Mouse (Mus musculus): Measurements from ENCODE around the gene Cdh13.

Gene Cdh13

DNA sequence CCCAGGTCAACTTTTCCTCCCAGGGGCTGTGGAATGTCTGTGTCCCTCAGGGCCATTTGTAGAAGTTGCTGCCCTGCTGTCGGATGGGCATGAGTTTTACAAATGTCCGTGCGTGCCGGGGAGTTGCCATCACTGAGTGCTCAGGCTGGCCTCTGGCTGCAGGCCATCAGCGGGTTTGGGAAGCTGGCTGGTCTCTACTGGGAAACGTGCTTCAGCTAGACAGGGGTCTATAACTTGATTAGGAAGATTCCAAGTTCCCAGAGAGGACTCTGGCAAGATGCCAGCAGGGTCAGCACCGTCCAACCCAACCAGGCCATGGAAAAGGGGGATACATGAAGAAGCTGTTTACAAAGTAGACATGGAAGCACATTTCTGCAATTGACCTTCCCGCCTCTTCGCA lies 163.0 kb downstream of the Cdh13 start:
- DNase-seq (ENCODE audit: low spot score) = no peak

DNA sequence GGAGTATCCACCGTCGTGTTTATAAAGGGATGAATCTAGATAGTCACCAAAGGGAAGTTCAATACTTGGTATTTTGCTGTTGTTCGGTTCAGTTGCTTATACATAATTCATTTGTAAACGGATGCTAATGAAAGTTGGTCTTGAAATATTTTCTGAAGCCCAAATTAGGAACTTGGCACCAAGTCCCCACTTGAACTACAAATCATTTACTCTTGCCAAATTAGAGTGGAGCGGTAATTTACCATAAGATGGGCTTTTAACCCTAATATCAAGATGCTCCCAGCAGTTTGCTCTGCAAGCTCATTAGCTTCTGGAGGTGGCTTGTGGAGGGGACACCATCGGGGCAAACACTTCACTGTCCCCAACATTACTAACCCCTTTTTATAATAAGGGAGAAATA lies 164.5 kb downstream of the Cdh13 start:
- no peak for DNase-seq (ENCODE audit: low spot score)

DNA sequence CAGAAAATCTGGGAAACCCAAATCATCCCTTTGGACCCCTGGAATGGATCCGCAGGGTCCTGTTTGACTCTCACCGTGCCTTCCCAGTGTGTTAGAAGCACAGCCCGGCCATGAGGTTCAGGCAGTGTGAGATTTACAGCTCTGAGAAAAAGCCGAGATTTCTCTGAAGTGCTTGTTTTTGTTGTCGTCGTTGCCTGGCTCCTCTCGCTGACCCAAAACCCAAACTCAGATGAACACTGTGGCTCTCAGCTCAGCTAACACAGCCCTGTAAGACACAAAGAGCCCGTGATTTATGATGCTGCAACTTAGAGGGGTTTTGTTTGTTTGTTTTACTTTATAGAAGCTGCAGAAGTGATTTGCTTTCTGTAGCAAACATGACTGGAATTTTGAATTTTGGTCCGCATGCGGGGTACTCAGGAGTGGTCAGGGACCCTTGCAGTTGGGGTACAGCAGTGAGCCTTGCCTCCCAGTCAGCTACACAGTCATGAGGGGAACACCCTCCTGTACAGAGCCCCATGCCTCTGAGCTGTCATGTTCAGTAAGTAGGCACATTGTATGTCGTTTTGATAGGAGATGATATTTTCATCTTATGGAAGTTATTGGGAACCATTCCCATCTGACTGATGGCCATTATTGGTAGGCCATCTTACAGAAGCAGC lies 169.0 kb downstream of the Cdh13 start:
- DNase-seq (ENCODE audit: low spot score) = no peak

DNA sequence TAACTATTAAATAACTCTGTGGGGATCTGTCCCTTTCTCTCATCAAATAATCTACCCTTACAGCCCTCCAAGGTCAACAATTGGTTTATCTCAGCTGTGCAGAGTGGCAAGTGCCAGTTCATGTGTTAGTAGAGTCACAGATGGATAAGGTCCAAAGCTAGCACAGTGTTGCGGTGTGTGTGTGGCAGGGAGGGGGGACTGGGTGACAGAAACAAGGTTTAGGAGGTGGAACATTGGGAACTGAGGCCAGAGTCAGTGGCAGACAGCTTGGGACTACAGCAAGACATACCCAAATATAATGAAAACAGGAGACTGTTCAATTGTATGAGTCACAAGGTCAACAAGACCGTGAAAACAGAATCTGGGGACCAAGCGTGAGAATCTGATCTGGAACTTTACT lies 171.7 kb downstream of the Cdh13 start:
- DNase-seq (ENCODE audit: low spot score) = no peak

DNA sequence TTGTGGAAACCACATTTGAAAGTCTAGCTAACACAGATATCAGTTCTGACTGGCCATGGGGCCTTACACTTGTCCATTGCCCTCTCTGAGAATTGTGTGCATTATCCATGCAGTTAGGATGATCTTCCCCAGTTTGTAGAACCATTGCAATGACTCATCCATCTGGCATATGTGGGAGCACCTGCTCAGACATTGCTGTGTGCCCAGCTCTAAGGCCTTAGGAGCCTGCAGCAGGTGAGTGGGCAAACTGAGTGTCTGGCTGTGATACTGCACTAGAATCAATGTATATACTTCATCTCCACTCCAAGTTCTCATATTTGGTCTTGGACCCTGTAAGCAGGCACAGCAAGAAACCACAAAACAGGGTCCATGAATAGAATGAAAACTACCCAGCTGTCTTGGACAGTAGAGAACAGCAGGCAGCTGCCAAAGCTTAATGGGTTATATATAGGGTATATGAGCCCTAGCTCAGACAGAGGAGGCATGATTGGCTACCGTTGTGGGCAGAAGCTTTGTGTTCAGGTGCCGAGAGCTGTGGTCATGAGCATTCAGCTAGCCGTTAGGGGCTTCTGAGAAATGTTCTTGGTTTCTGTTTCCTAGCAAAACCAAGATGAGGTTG lies 181.9 kb downstream of the Cdh13 start:
- DNase-seq (ENCODE audit: low spot score) = no peak

DNA sequence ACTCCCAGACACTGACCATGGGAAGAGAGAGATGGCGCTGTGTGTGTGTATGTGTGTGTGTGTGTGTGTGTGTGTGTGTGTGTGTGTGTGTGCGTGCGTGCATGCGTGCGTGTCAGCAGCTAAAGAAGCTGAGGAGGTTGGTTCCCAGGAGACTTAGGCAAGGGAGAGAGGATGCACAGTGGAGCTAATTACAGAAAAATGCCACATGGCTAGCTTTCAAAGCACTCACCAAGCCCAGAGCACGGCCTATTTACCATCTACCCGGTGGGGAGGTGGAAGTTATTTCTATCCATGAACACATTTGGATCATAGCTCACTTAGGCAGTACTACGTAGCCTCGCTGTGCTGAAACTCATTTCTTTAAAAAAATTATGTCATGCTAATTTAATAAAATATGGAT lies 194.1 kb downstream of the Cdh13 start:
- no peak for DNase-seq (ENCODE audit: low spot score)

DNA sequence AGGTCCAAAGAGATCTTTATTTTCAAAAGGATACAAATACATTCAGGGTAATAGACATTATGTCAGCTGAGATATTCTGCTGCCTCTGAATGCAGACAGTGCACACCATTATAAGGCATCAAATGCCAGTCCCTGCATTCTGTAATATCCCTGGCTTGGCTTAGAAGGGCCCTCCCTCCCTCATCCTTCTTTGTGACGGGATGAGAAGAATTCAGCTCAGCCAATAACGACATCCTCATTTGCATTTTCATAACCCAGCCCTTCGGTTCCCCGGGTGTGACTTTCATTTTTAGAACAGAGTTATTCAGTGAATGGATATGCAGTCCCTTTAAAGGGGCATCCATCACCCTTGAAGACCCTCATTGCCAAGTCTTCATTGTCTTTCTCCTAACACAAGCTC lies 205.2 kb downstream of the Cdh13 start:
- DNase-seq (ENCODE audit: low spot score) = no peak

DNA sequence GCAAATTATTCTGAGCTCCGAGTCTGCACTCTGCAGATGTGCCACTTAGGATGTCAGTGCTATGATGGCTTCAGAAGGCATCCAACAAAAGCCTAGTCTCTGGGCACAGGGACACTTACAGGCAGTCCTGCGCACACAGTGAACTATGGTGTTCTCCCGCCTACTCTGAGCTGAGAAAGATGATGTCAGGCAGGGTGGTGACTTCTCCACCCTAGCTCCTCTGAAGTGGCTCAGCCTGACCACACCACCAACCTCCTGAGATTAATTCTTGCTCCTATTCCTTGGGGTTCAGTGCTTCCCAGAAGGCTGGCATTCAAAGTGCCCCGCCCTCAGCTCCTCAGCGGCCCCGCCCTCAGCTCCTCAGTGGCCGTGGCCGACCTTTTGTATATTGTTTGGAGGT lies 219.0 kb downstream of the Cdh13 start:
- no peak for DNase-seq (ENCODE audit: low spot score)

DNA sequence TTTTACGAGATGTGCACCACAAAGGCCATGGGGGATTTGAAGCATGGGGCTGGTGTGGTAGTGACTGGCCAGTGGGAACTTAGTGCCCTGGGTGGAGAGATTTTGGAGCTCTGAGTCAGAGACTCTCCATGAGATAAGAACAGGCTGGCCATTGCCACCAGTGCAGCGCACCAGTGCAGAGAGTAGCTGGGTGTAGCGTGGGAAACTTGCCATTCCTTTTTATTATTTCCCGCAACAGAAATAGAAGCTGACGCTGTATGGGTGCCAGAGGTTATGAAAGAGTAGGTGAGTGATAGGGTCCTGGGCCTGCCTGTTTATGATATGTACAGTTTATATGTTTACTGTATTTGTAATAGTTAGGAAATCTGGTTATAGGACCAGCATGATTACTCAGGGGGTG lies 225.9 kb downstream of the Cdh13 start:
- DNase-seq (ENCODE audit: low spot score) = no peak

DNA sequence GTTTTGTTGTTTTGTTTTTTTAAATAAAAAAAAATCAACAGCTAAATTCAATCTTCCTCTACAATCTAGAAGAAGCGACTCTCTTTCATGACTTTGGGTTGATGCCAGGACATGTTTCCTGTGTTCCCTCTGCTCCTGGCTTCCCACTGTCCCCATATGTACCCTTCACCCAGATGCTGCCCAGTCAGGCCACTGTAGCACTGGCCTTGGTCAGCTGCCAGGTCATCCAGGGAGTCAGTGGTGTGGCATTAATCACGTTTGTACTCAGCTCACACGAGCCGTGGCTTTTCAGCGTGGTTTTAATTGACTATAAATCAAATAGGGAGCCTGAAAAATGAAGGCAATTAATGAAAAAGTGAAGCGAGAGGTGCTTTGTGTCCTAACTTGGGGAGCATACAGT lies 229.7 kb downstream of the Cdh13 start:
- DNase-seq (ENCODE audit: low spot score) = no peak

DNA sequence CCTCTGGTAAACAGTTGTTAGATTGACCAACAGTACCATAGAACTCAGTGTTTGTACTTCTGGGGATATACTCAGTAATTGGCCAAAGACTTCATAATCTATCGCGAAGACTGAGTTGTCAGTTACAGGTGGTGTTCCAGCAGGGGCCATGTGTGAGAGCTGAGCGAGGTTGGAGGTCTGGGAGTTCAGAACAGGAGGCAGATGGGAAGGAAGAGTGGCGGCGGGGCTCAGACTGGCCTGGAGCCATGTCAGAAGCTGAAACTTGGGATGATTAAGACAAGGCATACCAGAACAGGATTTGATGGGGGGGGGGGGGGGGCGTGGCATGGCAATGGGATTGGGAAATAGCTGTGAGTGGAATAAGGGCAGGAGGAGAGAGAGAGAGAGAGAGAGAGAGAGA lies 232.1 kb downstream of the Cdh13 start:
- DNase-seq (ENCODE audit: low spot score) = no peak

DNA sequence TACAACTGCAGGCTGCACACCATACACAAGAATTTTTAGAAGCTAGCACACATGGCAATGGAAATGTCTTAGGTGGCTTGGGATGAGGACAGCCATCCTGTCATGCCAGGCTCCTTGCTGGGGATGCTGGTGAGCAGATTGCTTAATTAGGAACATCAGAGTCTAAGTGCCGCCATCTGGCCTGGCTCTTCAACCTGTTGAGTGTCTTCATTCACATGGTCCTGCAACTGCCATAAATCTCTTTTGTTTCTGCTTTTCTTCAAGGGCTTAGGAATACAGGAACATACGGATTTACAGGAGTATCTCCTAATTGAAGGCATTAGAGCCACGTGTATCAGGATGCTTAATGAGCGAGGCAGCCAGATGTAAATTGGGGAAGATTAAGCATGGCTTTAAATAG lies 233.5 kb downstream of the Cdh13 start:
- no peak for DNase-seq (ENCODE audit: low spot score)

DNA sequence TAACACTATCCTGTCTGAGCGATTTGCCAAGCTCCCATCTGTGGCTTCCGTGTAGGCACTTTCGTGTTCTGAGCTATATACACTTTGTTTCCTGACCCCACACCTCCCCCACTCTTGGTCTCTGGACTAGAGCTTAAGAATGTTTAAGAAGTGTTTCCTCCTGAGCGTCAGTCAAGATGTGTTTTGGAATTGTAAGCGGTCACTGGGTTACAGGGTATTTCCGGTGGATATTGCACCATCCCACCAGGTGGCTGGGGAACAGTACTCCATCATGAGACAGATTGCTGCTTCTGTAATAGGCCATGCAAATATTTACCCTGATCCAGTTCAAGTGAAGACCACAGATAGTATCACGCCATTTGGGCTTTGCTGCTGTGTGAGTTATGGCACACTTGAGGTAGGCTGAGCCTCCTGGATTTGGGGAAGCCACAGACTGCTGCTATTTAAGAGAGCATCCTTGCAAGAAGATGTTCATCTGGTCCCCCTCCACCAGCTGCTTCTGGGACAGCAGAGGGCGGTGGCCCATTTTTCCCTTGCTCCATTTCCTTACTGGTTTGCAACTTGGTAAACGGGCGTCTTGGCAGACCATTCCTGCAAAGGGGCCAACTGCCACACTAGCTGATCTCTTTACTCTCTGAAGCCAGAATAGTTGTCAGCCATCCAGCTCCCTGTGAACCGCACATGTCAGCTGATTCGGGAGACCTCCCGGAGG lies 234.7 kb downstream of the Cdh13 start:
- no peak for DNase-seq (ENCODE audit: low spot score)

DNA sequence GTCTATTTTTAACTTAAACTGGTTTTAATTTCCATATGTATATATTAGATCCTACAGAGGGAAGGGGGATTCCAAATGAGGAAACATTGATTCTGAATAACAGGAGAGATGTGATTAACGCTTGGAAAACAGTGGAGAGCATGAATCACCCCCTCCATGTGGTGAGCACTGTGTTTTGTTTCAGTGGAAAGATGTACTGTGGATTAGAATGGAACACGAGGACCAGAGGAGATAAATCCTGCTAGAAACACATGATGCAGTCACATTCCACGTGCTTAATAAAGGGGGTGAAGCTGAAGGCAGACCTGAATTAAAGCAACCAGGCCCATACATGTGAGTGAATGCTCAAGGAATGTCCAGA lies 235.2 kb downstream of the Cdh13 start:
- no peak for DNase-seq (ENCODE audit: low spot score)

DNA sequence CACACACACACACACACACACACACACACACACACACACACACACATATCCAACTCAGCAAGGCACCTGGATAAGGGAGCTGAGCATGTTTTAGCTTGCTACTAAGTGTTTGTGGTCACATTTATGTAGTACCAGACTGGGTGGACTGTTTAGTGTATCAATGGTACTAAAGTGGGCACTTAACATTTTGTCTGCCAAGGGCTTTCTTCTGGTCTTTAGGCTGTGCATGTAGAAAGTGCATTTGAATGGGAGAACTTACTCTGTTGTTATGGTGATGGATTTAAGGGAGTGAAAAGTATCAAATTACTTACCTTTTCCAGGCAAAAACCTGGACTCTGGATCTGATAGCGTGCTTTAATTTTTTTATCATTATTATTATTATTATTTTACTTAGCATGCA lies 240.4 kb downstream of the Cdh13 start:
- no peak for DNase-seq (ENCODE audit: low spot score)

DNA sequence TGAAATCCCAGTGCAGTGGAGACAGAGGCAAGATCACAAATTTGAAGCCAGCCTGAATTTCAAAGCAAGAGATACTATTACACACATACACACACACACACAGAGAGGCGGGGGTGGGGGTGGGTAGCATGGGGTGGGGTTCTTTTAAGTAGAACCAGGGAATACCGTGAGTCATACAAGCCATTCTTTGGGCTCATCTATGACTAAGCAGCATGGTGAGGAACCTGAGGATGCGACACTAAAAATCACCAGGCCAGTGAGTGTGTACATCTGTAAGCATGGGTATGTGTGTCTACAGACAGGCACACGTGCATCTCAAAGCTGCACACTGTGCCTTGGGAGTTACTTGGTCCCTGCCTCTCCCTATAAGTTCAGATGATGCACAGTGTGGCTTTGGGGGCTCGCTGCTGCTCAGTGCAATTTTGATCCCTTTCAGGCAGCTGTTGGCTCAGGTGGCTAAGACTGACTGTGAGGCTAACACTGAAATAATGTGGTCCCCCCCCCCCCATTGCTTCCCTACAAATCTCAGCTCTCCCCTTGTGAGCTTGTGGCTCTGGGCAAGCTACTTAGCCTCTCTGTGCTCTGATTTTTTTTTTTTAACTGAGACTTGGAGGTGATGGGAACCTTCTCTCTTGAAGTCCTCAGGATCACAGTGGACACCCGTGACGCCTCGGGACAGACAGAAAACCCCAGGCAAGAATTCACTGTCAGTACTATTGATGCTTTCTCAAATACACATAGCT lies 255.5 kb downstream of the Cdh13 start:
- no peak for DNase-seq (ENCODE audit: low spot score)

DNA sequence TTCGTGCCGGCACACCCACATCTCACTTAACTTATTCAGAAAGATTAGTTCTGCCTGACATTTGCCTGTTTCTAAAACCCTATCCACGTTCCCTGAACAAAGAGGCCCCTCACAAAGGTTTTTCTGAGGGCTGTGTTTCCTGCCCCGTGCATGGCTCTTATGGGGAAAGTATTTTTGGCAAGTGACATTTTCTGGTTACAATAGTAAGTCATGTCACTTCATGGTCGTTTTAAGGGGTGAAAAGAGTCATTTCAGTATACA lies 256.0 kb downstream of the Cdh13 start:
- no peak for DNase-seq (ENCODE audit: low spot score)

DNA sequence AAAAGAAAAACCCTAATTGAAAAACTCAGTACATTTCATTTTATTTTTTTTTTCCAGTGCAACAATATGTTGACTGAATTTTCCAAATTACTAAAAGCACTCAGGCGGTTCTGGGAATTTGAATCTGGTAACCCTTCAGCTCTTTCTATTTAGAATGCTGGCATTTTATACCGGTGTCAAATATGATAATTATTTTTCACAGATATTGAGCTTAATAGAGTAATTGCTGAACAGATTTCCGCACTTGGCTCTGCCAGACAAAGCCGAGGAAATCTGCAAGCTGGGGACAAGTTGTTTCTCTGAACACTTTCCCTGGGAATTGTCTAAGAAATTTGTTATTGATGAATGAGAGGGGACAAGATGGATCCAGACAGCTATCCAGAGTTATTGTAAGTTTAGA lies 256.4 kb downstream of the Cdh13 start:
- DNase-seq (ENCODE audit: low spot score) = no peak

DNA sequence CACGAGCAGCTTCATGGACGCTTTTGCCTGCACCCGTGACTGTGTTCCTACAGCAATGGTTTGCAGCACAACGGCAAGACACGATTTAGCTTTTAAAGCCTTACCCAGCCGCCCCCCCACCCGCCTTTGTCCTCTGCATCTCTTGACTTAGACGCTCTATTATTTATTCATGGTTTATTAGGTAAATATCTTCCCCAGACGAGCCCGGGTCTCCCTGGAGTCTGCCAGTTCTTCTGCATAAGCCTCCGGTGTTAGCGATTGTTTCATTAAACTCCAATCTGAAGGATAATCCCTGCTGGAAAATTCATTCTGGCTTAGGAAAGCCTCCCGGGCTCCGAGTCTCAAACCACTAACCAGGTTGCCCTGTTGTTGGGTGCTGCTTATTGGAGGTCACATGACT lies 268.9 kb downstream of the Cdh13 start:
- DNase-seq (ENCODE audit: low spot score) = no peak

DNA sequence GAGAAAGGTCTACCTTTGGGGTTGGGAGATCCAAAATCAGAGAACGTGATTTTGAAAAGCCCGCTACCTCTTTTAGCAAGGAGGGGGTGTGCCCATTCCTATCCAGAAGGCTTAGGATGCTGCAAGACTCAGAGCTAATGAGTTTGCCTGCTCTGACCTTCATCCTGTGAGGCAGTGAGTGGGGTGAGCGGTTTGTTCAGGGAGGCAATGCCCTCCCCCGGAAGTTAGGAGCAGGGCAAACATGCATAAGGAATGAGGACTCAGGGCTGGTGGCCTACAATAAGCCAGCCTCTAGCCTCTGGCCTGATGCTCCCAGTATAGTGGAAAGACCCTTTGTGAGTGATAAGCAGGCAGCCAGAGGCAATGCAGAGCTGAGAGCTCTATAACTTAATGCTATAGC lies 269.3 kb downstream of the Cdh13 start:
- no peak for DNase-seq (ENCODE audit: low spot score)

DNA sequence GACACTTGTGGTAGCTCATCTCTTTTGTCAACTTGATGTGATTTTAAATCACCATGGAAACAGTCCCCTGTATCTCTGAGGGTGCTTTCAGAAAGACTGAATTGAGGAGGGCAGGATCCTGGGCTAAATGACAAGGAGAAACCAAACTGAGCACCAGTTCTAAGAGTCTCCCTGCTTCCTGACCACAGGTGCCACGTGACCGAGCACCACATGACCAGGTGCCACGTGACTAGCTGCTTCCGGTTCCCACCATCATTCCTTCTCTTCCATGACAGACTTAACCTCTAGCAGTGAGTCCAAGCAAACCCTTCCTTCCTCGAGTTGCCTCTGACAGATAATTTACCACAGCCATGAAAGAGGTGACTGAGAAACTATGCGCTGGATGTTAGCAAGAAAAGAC lies 280.5 kb downstream of the Cdh13 start:
- no peak for DNase-seq (ENCODE audit: low spot score)

DNA sequence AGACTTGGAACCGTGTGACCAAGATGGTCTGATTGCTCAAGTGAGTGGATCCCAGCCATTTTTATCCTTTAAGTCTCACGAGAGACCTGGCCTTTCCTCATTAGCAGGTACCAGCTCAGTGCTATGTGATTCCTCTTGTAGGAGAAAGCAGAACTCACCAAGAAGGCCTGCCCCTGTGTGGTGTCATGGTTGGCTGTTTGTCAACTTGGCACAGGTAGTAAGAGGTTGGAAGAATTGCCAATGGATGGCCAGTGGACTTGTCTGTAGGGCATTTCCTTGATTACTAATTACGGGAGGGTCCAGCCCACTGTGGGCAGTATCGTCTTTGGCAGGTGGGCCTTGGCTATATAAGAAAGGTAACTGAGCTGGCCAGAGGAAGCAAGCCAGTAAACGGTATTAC lies 281.7 kb downstream of the Cdh13 start:
- no peak for DNase-seq (ENCODE audit: low spot score)
